Mouse (Mus musculus): ENCODE data around the gene Mesp2. TPM values are rescaled to one million over a fixed set of nuclear protein-coding genes. Genes with fewer than 3 reads are reported as not detected.

Mesp2 gene
- polyA plus RNA-seq, 2 experiments from 2014 or later: 0.42 TPM; not detected in 1

GRCm38 (mm10) chr7:79808561-79808960, 2.0 kb upstream of the Mesp2 start:
- ATAC-seq: no peak

- ATAC-seq: no peak
Observed at GRCm38 (mm10) chr7:79813409-79813808, 2.9 kb downstream of the Mesp2 start.

- no peak for ATAC-seq
Observed at GRCm38 (mm10) chr7:79818321-79818720, 7.8 kb downstream of the Mesp2 start.

GRCm38 (mm10) chr7:79819515-79819914, 9.0 kb downstream of the Mesp2 start:
- ATAC-seq: no peak

- ATAC-seq: no peak
Observed at GRCm38 (mm10) chr7:79819996-79820395, 9.5 kb downstream of the Mesp2 start.

GRCm38 (mm10) chr7:79822092-79822695, 11.7 kb downstream of the Mesp2 start:
- ATAC-seq: no peak

- no peak for ATAC-seq
Observed at GRCm38 (mm10) chr7:79828341-79828740, 17.8 kb downstream of the Mesp2 start.

GRCm38 (mm10) chr7:79831145-79831544, 20.6 kb downstream of the Mesp2 start:
- ATAC-seq: no peak

- ATAC-seq: no peak
Observed at GRCm38 (mm10) chr7:79831585-79831984, 21.1 kb downstream of the Mesp2 start.

GRCm38 (mm10) chr7:79832980-79833379, 22.5 kb downstream of the Mesp2 start:
- ATAC-seq: no peak

- ATAC-seq: no peak
Observed at GRCm38 (mm10) chr7:79835196-79835595, 24.7 kb downstream of the Mesp2 start.

- no peak for ATAC-seq
Observed at GRCm38 (mm10) chr7:79837247-79837646, 26.7 kb downstream of the Mesp2 start.

- no peak for ATAC-seq
Observed at GRCm38 (mm10) chr7:79842163-79842562, 31.6 kb downstream of the Mesp2 start.

GRCm38 (mm10) chr7:79844090-79844802, 33.7 kb downstream of the Mesp2 start:
- no peak for ATAC-seq

GRCm38 (mm10) chr7:79846342-79846741, 35.8 kb downstream of the Mesp2 start:
- ATAC-seq: no peak

- ATAC-seq: no peak
Observed at GRCm38 (mm10) chr7:79847456-79848451, 37.2 kb downstream of the Mesp2 start.

- no peak for ATAC-seq
Observed at GRCm38 (mm10) chr7:79856305-79856704, 45.8 kb downstream of the Mesp2 start.

- no peak for ATAC-seq
Observed at GRCm38 (mm10) chr7:79858202-79858934, 47.8 kb downstream of the Mesp2 start.

- ATAC-seq: no peak
Observed at GRCm38 (mm10) chr7:79858956-79859630, 48.6 kb downstream of the Mesp2 start.

- ATAC-seq: no peak
Observed at GRCm38 (mm10) chr7:79860811-79861210, 50.3 kb downstream of the Mesp2 start, which contains the start of gene Anpep. Gene Anpep, minus strand, starts transcription at chr7:79861059.

GRCm38 (mm10) chr7:79861794-79862193, 51.3 kb downstream of the Mesp2 start:
- no peak for ATAC-seq
